Mouse (Mus musculus) midbrain, embryonic 13.5 days (tissue): ENCODE measurements at regions not wholly inside any gene's neighbourhood (a gene's known extent, or its start where the extent isn't known, plus 50 kb on each side); places are given as distances from the start of the nearest gene placed in this dataset.

Experiments used
- ATAC-seq: fragments of 200-750 bp; cut with Nextera tagmentation; 2 replicates; pipeline ENCODE4 v1.8.0; 2017; ENCODE audit warnings: mild to moderate bottlenecking, moderate TSS enrichment, moderate library complexity
- H3K27ac ChIP-seq: fragments of 300-500 bp; sonication (generic); 2 replicates; pipeline ENCODE4 v1.5.1; 2015; ENCODE audit warnings: inconsistent platforms, mild to moderate bottlenecking, moderate library complexity
- H3K27me3 ChIP-seq: fragments of 300-500 bp; sonication (generic); 2 replicates; pipeline ENCODE4 v1.6.1; 2015; ENCODE audit warnings: mild to moderate bottlenecking, inconsistent platforms
- H3K36me3 ChIP-seq: fragments of 300-500 bp; sonication (generic); 2 replicates; pipeline ENCODE4 v1.6.1; 2015; ENCODE audit warnings: mild to moderate bottlenecking, inconsistent platforms
- H3K4me1 ChIP-seq: fragments of 300-500 bp; sonication (generic); replicated peaks from 2 replicates; pipeline ENCODE4 v1.6.1; 2015; ENCODE audit warnings: inconsistent platforms
- H3K4me2 ChIP-seq: fragments of 300-500 bp; sonication (generic); replicated peaks from 2 replicates; pipeline ENCODE4 v1.6.1; 2015; ENCODE audit warnings: moderate library complexity, mild to moderate bottlenecking, inconsistent platforms
- H3K4me3 ChIP-seq: fragments of 300-500 bp; sonication (generic); replicated peaks from 2 replicates; pipeline ENCODE4 v1.5.1; 2015; ENCODE audit warnings: mild to moderate bottlenecking, inconsistent platforms
- H3K9ac ChIP-seq: fragments of 300-500 bp; sonication (generic); replicated peaks from 2 replicates; pipeline ENCODE4 v1.6.1; 2015; ENCODE audit warnings: mild to moderate bottlenecking, inconsistent platforms
- H3K9me3 ChIP-seq: fragments of 300-500 bp; sonication (generic); 2 replicates; pipeline ENCODE4 v1.6.1; 2016; ENCODE audit warnings: mild to moderate bottlenecking, inconsistent platforms
- WGBS: fragments of 180-500 bp; shearing (Covaris S2); methylation state at CpG from one replicate; pipeline ENCODE4 v1.1.7; 2015; 5-methylcytosine and 5-hydroxymethylcytosine counted together

- Histone ChIP-seq H3K4me1 (no peaks in the 10 kb centered on the region), H3K4me2 (no peak overlapping the region), H3K9ac (no peak overlapping the region), H3K27me3 (no peaks in the 10 kb centered on the region), H3K36me3 (no peaks in the 10 kb centered on the region), H3K4me3 (no peak overlapping the region), H3K27ac (no peak overlapping the region), H3K9me3 (no peaks in the 10 kb centered on the region)
- no peak for ATAC-seq
- WGBS, result 96% methylated on average over 2 of the region's 2 CpGs
These were observed 634.3 kb downstream of the Nup35 start for GRCm38 (mm10) chr2:81251321-81251720.

- H3K36me3 ChIP-seq, result no peaks in the 10 kb centered on the region
- no peak overlapping the region for H3K4me2 ChIP-seq
- H3K27ac ChIP-seq, result no peak overlapping the region
- no peak for ATAC-seq
- H3K9ac ChIP-seq, result no peak overlapping the region
- no peaks in the 10 kb centered on the region for H3K27me3 ChIP-seq
- no peaks in the 10 kb centered on the region for H3K4me1 ChIP-seq
- 90% methylated on average over 4 of the region's 4 CpGs for WGBS
- H3K4me3 ChIP-seq, result no peak overlapping the region
- H3K9me3 ChIP-seq, result no peaks in the 10 kb centered on the region
These were observed 645.2 kb downstream of the Nup35 start for GRCm38 (mm10) chr2:81262056-81262765.

GRCm38 (mm10) chr2:81269245-81269880 lies 652.3 kb downstream of the Nup35 start:
- no peak overlapping the region for H3K4me2 ChIP-seq
- H3K36me3 ChIP-seq, result no peaks in the 10 kb centered on the region
- H3K27ac ChIP-seq, result no peak overlapping the region
- H3K9ac ChIP-seq, result no peak overlapping the region
- H3K9me3 ChIP-seq, result no peaks in the 10 kb centered on the region
- ATAC-seq, result peak; percentile 45; the same call in 1 of the 2 replicates
- H3K4me1 ChIP-seq, result no peaks in the 10 kb centered on the region
- 50% methylated on average over 3 of the region's 3 CpGs for WGBS
- H3K4me3 ChIP-seq, result no peak overlapping the region
- no peaks in the 10 kb centered on the region for H3K27me3 ChIP-seq

GRCm38 (mm10) chr2:81270914-81271313 lies 653.9 kb downstream of the Nup35 start:
- H3K27me3 ChIP-seq, result no peaks in the 10 kb centered on the region
- H3K9me3 ChIP-seq, result no peaks in the 10 kb centered on the region
- no peak overlapping the region for H3K4me2 ChIP-seq
- H3K36me3 ChIP-seq, result no peaks in the 10 kb centered on the region
- ATAC-seq, result no peak
- no peak overlapping the region for H3K27ac ChIP-seq
- no peak overlapping the region for H3K9ac ChIP-seq
- H3K4me3 ChIP-seq, result no peak overlapping the region
- H3K4me1 ChIP-seq, result no peaks in the 10 kb centered on the region
- 87% methylated on average over 1 of the region's 1 CpGs for WGBS

- Histone ChIP-seq H3K36me3 (no peaks in the 10 kb centered on the region), H3K4me3 (no peak overlapping the region), H3K4me2 (no peak overlapping the region), H3K4me1 (no peaks in the 10 kb centered on the region), H3K9ac (no peak overlapping the region), H3K27ac (no peak overlapping the region), H3K27me3 (no peaks in the 10 kb centered on the region), H3K9me3 (no peaks in the 10 kb centered on the region)
- no peak for ATAC-seq
These were observed 655.5 kb downstream of the Nup35 start for GRCm38 (mm10) chr2:81272536-81272935.

GRCm38 (mm10) chr2:81287414-81287813 lies 670.4 kb downstream of the Nup35 start:
- Histone ChIP-seq H3K36me3 (no peaks in the 10 kb centered on the region), H3K9me3 (no peaks in the 10 kb centered on the region), H3K4me1 (no peaks in the 10 kb centered on the region), H3K9ac (no peak overlapping the region), H3K4me3 (no peak overlapping the region), H3K4me2 (no peak overlapping the region), H3K27ac (no peak overlapping the region), H3K27me3 (no peaks in the 10 kb centered on the region)
- WGBS, result 88% methylated on average over 3 of the region's 3 CpGs
- ATAC-seq, result no peak

- 82% methylated on average over 3 of the region's 3 CpGs for WGBS
- ATAC-seq, result no peak
- Histone ChIP-seq H3K27me3 (no peaks in the 10 kb centered on the region), H3K9ac (no peak overlapping the region), H3K4me1 (no peaks in the 10 kb centered on the region), H3K4me3 (no peak overlapping the region), H3K4me2 (no peak overlapping the region), H3K27ac (no peak overlapping the region), H3K36me3 (no peaks in the 10 kb centered on the region), H3K9me3 (no peaks in the 10 kb centered on the region)
These were observed 711.6 kb downstream of the Nup35 start for GRCm38 (mm10) chr2:81328648-81329047.

GRCm38 (mm10) chr2:81336982-81337381 lies 716.0 kb upstream of the Zfp804a start:
- Histone ChIP-seq H3K9ac (no peak overlapping the region), H3K27me3 (no peaks in the 10 kb centered on the region), H3K27ac (no peak overlapping the region), H3K36me3 (no peaks in the 10 kb centered on the region), H3K9me3 (no peaks in the 10 kb centered on the region), H3K4me1 (no peaks in the 10 kb centered on the region), H3K4me2 (no peak overlapping the region), H3K4me3 (no peak overlapping the region)
- no peak for ATAC-seq
- WGBS, result 79% methylated on average over 2 of the region's 2 CpGs

GRCm38 (mm10) chr2:81340417-81340816 lies 712.6 kb upstream of the Zfp804a start:
- WGBS, result 43% methylated on average over 2 of the region's 2 CpGs
- H3K27me3 ChIP-seq, result no peaks in the 10 kb centered on the region
- no peaks in the 10 kb centered on the region for H3K4me1 ChIP-seq
- no peak overlapping the region for H3K9ac ChIP-seq
- no peak overlapping the region for H3K4me3 ChIP-seq
- H3K36me3 ChIP-seq, result no peaks in the 10 kb centered on the region
- no peak overlapping the region for H3K27ac ChIP-seq
- H3K4me2 ChIP-seq, result no peak overlapping the region
- H3K9me3 ChIP-seq, result no peaks in the 10 kb centered on the region
- no peak for ATAC-seq
